Mouse (Mus musculus): ENCODE data around the gene Asb1. TPM values are rescaled to one million over a fixed set of nuclear protein-coding genes. Genes with fewer than 3 reads are reported as not detected.

The Asb1 gene
- 10.4 TPM for polyA plus RNA-seq (2014; fragmentation: Illumina TruSeq; extraction: RNeasy Lipid Tissue Mini Kit (QIAGEN cat#74804); ENCODE audit: low read depth, low replicate concordance)

DNA sequence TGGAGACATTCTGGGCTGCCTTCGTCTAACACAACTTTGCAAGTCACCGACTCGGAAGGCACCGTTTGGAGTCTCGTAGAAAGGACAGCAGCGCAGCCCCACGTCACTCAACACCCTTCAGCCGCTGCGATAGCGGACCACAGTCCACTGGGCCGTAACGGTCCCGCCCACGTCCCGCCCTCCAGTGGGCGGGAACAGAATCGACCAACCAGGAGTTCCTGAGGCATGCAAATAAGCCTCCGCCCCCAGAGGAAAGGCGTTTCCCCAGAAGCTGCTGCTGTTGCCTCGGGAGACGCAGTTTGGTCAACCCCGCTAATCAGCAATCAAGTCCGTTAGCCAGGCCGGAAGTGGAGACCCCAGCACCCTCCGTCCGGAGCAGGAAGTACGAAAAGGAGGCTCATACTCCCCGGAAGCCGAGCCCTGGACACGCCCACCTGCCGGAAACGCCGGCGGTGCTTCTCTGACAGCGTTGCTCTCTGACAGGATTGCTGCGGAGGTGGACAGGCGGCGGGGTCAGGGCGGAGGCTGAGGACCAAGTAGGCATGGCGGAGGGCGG lies at the start of gene Asb1:
Gene Asb1, plus strand, starts transcription at position 274 of the 556 bp plus-strand sequence.

DNA sequence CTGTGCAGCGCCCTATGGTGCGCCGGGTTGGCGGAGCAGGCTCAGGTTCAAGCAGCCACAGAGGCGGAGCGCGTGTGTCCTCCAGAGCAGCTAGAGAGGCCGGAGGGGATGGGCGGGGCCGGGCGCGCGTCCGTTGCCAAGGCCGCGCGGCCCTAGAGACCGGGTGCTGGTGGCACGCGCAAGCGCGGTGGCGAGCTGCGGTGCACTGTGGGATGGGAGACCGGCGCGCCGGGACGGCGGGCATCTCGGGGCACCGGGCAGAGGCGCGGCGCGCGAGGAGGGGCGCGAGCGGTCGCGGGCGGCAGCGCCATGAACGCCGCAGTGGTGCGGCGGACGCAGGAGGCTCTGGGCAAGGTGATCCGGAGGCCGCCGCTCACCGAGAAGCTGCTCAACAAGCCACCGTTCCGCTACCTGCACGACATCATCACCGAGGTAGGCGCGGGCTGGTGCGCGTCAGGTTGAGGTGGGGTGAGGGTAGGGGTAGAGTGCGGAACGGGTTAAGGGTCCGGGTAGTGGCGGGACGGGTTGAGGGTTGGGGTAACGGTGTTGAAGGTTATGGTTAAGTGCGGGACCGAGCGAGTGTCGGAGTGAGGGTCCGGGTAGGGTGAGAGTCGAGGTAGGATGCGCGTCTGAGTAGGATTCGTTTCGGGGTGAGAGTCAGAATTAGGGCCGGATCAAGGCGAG lies 45.7 kb upstream of the Asb1 start, which contains the start of gene Traf3ip1:
Gene Traf3ip1, plus strand, starts transcription at position 191 of the 684 bp plus-strand sequence.

Other genes starting within 250 kb of the Asb1 start
- 15.7 TPM for gene Scly, start 242.2 kb upstream of the Asb1 start, polyA plus RNA-seq (2014; fragmentation: Illumina TruSeq; extraction: RNeasy Lipid Tissue Mini Kit (QIAGEN cat#74804); ENCODE audit: low read depth, low replicate concordance)
- 0.12 TPM for gene Espnl, start 218.5 kb upstream of the Asb1 start, polyA plus RNA-seq (2014; fragmentation: Illumina TruSeq; extraction: RNeasy Lipid Tissue Mini Kit (QIAGEN cat#74804); ENCODE audit: low read depth, low replicate concordance)
- 0.27 TPM for gene Klhl30, start 189.5 kb upstream of the Asb1 start, polyA plus RNA-seq (2014; fragmentation: Illumina TruSeq; extraction: RNeasy Lipid Tissue Mini Kit (QIAGEN cat#74804); ENCODE audit: low read depth, low replicate concordance)
- gene Erfe, start 174.1 kb upstream of the Asb1 start, polyA plus RNA-seq (2014; fragmentation: Illumina TruSeq; extraction: RNeasy Lipid Tissue Mini Kit (QIAGEN cat#74804); ENCODE audit: low read depth, low replicate concordance) = 0.21 TPM
- gene Ilkap, start 141.7 kb upstream of the Asb1 start, polyA plus RNA-seq (2014; fragmentation: Illumina TruSeq; extraction: RNeasy Lipid Tissue Mini Kit (QIAGEN cat#74804); ENCODE audit: low read depth, low replicate concordance) = 60.2 TPM
- 23.1 TPM for gene Hes6, start 126.5 kb upstream of the Asb1 start, polyA plus RNA-seq (2014; fragmentation: Illumina TruSeq; extraction: RNeasy Lipid Tissue Mini Kit (QIAGEN cat#74804); ENCODE audit: low read depth, low replicate concordance)
- gene Per2, start 81.2 kb upstream of the Asb1 start, polyA plus RNA-seq (2014; fragmentation: Illumina TruSeq; extraction: RNeasy Lipid Tissue Mini Kit (QIAGEN cat#74804); ENCODE audit: low read depth, low replicate concordance) = 6.5 TPM
- gene Traf3ip1, start 45.9 kb upstream of the Asb1 start, polyA plus RNA-seq (2014; fragmentation: Illumina TruSeq; extraction: RNeasy Lipid Tissue Mini Kit (QIAGEN cat#74804); ENCODE audit: low read depth, low replicate concordance) = 9.2 TPM

Data from adipose tissue, adult 10 weeks (tissue).